Mouse (Mus musculus) myocyte (in vitro differentiated cells): ENCODE measurements at regions not wholly inside any gene's neighbourhood (a gene's known extent, or its start where the extent isn't known, plus 50 kb on each side); places are given as distances from the start of the nearest gene placed in this dataset.

Experiments used
- H3K27me3 ChIP-seq: one replicate; pipeline ENCODE4 v1.6.1; 2011; ENCODE audit not compliant: control insufficient read depth, insufficient read depth, insufficient read length
- H3K36me3 ChIP-seq: one replicate; pipeline ENCODE4 v1.6.1; 2011; ENCODE audit not compliant: control insufficient read depth, insufficient read depth
- H3K4me2 ChIP-seq: one replicate; pipeline ENCODE4 v1.6.1; 2011; ENCODE audit warnings: low read depth, control low read depth
- H3K4me3 ChIP-seq: one replicate; pipeline ENCODE4 v1.5.1; 2011; ENCODE audit warnings: mild to moderate bottlenecking, control low read depth, moderate library complexity
- H3K79me2 ChIP-seq: one replicate; pipeline ENCODE4 v1.6.1; 2011; ENCODE audit not compliant: control insufficient read depth, insufficient read depth
- H3ac ChIP-seq: one replicate; pipeline ENCODE4 v1.6.1; 2011; ENCODE audit not compliant: control insufficient read depth, insufficient read length
- CEBPB ChIP-seq: IDR thresholded peaks from 2 replicates; pipeline ENCODE4 v1.6.1; 2011; ENCODE audit warnings: mild to moderate bottlenecking, moderate library complexity; ENCODE audit not compliant: poor library complexity, insufficient read depth, severe bottlenecking
- E2F4 ChIP-seq: IDR thresholded peaks from one replicate; pipeline ENCODE4 v1.6.1; 2011; ENCODE audit warnings: mild to moderate bottlenecking, control low read depth, moderate library complexity; ENCODE audit not compliant: insufficient read depth
- MAX ChIP-seq: IDR thresholded peaks from one replicate; pipeline ENCODE4 v1.6.1; 2011; ENCODE audit warnings: low read depth, mild to moderate bottlenecking, control low read depth
- MYOD1 ChIP-seq, 3 experiments: IDR thresholded peaks; one replicate each; pipeline ENCODE4 v1.6.1; 2011; ENCODE audit warnings: control low read depth in 2 of 3, low read depth in 2 of 3, mild to moderate bottlenecking in 2 of 3, moderate library complexity in 1 of 3; ENCODE audit not compliant: insufficient read length in 2 of 3, control insufficient read depth in 1 of 3
- MYOG ChIP-seq, 3 experiments: IDR thresholded peaks; one replicate each; pipeline ENCODE4 v1.6.1; 2011; ENCODE audit warnings: control low read depth in 2 of 3, low read depth in 2 of 3, mild to moderate bottlenecking in 2 of 3; ENCODE audit not compliant: insufficient read length in 2 of 3, control insufficient read depth in 1 of 3, insufficient read depth in 1 of 3
- POLR2A ChIP-seq: IDR thresholded peaks from one replicate; pipeline ENCODE4 v1.6.1; 2011; ENCODE audit warnings: low read depth, mild to moderate bottlenecking, control low read depth, moderate library complexity; ENCODE audit not compliant: insufficient read length
- POLR2AphosphoS2 ChIP-seq: IDR thresholded peaks from one replicate; pipeline ENCODE4 v1.6.1; 2011; ENCODE audit warnings: low read depth, control low read depth; ENCODE audit not compliant: insufficient read length
- REST ChIP-seq: IDR thresholded peaks from one replicate; pipeline ENCODE4 v1.6.1; 2011; ENCODE audit warnings: mild to moderate bottlenecking, control low read depth, moderate library complexity; ENCODE audit not compliant: insufficient read depth, insufficient read length
- SRF ChIP-seq: IDR thresholded peaks from one replicate; pipeline ENCODE4 v1.6.1; 2011; ENCODE audit warnings: low read depth; ENCODE audit not compliant: control insufficient read depth, insufficient read length
- TCF12 ChIP-seq: IDR thresholded peaks from one replicate; pipeline ENCODE4 v1.6.1; 2011; ENCODE audit warnings: mild to moderate bottlenecking, control low read depth; ENCODE audit not compliant: poor library complexity, insufficient read depth, severe bottlenecking
- TCF3 ChIP-seq: IDR thresholded peaks from one replicate; pipeline ENCODE4 v1.6.1; 2011; ENCODE audit warnings: low read depth, control low read depth; ENCODE audit not compliant: insufficient read length
- USF1 ChIP-seq: IDR thresholded peaks from one replicate; pipeline ENCODE4 v1.6.1; 2011; ENCODE audit warnings: low read depth, mild to moderate bottlenecking, control low read depth, moderate library complexity

DNA sequence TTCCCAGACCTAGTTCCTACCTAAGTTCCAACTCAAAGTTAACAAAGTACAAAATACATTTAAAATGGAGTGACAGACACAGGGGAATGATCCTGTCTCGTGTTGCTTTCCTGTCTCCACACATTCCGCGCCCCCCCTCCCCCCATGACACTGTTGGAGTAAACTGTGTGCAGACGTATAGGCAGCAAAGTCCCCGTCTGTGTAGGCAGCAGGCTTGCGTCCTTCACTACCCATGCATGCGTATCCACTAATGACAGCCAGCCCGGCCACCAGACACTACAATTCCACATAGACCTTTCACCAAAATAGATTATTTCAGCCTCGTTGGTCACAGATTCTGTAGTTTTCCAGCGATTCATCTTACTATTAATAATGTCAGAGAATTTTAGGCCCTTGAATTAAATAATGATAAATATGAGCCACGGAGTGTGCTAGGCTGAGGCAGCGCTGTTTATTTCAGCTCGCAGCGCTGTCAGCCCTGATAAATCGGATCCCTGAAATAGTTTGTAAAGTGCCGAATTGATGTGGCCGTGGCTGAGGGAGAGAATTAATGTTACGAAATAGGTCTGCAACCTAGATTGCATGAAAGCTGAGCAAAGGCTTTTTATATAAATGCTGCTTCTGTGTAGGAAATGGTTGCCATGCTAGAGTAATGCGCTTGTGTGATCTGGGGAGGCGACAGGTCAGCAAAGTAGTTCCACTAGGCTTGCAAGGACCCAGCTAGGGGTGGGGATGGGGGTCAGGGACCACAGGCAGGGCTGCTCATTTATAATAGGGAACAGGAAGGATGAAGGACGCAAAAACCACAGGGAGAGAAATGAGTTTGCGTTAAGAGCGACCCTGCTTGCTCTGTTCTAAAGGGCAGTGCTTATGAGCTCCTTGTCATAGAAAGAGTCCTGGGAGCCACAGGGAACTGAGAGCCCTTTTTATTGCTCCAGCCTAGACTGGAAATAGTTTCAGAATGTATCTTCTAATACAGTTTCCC lies 336.7 kb upstream of the Pfkp start:
- no peaks in the 10 kb centered on the region for H3K79me2 ChIP-seq
- H3K4me2 ChIP-seq, result no peak overlapping the region
- H3K36me3 ChIP-seq, result no peaks in the 10 kb centered on the region
- no peaks in the 10 kb centered on the region for H3K27me3 ChIP-seq
- no peak overlapping the region for H3K4me3 ChIP-seq
- no peak overlapping the region for H3ac ChIP-seq
- TF ChIP-seq MAX (no peak), POLR2A (no peak), MYOD1 (IDR thresholded peaks at IDR 0.05; ENCODE audit: control insufficient read depth in 1 of 3, insufficient read length in 2 of 3, low read depth in 2 of 3) (no peak), TCF3 (no peak), POLR2AphosphoS2 (no peak), USF1 (no peak), E2F4 (no peak), SRF (no peak), REST (no peak), MYOG (IDR thresholded peaks at IDR 0.05; ENCODE audit: control insufficient read depth in 1 of 3, insufficient read depth in 1 of 3, insufficient read length in 2 of 3, low read depth in 2 of 3) (no peak), CEBPB (no peak), TCF12 (no peak)

DNA sequence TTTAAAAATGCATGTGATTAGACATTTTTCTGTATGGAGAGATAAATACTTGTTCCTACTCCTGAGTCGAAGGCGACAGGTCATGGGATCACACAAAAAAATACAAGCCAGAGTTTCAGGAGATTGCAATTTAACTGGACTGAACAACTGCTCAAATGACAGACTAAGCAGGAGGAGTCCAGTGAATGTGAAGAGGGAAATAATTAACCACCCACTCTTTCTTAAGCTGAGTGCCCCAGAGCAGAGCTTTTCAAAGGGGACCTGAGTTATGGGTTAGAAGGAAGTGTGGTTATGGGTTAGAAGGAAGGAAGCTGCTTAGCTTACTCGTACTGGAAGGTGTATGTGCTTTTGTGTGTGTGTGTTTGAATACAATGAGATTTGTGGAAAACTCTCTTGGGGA lies 307.1 kb upstream of the Pfkp start:
- Histone ChIP-seq H3K36me3 (no peaks in the 10 kb centered on the region), H3K79me2 (no peaks in the 10 kb centered on the region), H3K4me3 (no peak overlapping the region), H3K27me3 (no peaks in the 10 kb centered on the region), H3K4me2 (no peak overlapping the region), H3ac (no peak overlapping the region)
- TF ChIP-seq USF1, result no peak
- TF ChIP-seq CEBPB, result no peak
- no peak for TF ChIP-seq SRF
- TF ChIP-seq E2F4, result no peak
- TF ChIP-seq TCF3, result no peak
- TF ChIP-seq TCF12, result no peak
- no peak for TF ChIP-seq REST

DNA sequence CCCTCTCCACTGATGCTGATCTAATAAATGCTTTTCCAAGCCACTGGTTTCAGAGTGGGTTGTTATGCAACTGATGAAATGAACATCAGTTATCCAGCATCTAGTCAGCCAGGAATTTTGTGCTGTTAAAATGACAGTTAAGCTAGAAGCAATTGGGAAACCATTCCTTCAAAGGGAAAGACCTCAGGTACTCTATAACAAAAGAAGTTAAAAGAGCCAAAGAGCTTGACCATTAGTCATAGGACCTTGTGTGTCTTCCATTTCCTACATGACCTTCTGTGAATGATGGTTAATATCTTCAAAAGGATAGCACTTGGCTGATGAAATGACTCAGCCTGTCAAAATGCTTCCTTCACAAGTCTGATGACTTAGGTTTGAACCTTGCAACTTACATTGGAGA lies 275.6 kb upstream of the Pfkp start:
- no peak overlapping the region for H3K4me3 ChIP-seq

DNA sequence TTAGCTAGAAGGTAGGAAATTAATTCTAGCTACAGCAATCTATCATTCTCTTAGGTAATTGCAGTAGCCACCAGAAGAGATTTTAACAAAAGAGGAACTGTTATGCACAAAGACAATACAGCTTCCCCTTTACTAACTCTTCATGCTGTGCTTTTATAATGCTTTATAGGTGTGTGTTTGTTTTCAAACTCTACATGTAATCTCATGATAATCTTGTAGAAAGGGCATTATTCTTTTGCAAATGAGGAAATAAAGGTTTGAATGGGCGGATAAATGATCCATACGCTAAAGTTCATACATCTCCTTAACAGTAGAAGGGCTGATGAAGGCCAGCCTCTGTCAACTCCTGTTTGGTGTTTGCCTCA lies 273.8 kb upstream of the Pfkp start:
- Histone ChIP-seq H3ac (no peak overlapping the region), H3K4me2 (no peak overlapping the region), H3K79me2 (no peaks in the 10 kb centered on the region), H3K36me3 (no peaks in the 10 kb centered on the region), H3K4me3 (no peak overlapping the region), H3K27me3 (no peaks in the 10 kb centered on the region)
- TF ChIP-seq MAX, result no peak
- no peak for TF ChIP-seq TCF12
- no peak for TF ChIP-seq USF1
- no peak for TF ChIP-seq E2F4
- TF ChIP-seq MYOD1 (IDR thresholded peaks at IDR 0.05; ENCODE audit: control insufficient read depth in 1 of 3, insufficient read length in 2 of 3, low read depth in 2 of 3), result no peak
- TF ChIP-seq SRF, result no peak
- TF ChIP-seq REST, result no peak
- no peak for TF ChIP-seq CEBPB

More for the DNA sequence above, 275.6 kb upstream of the Pfkp start:
- Histone ChIP-seq H3ac (no peak overlapping the region), H3K36me3 (no peaks in the 10 kb centered on the region), H3K79me2 (no peaks in the 10 kb centered on the region), H3K4me2 (no peak overlapping the region), H3K27me3 (no peaks in the 10 kb centered on the region)
- no peak for TF ChIP-seq TCF3
- TF ChIP-seq MYOD1 (IDR thresholded peaks at IDR 0.05; ENCODE audit: control insufficient read depth in 1 of 3, insufficient read length in 2 of 3, low read depth in 2 of 3), result no peak
- TF ChIP-seq E2F4, result no peak
- no peak for TF ChIP-seq REST
- TF ChIP-seq USF1, result no peak
- TF ChIP-seq POLR2A, result no peak
- no peak for TF ChIP-seq TCF12
- TF ChIP-seq MYOG (IDR thresholded peaks at IDR 0.05; ENCODE audit: control insufficient read depth in 1 of 3, insufficient read depth in 1 of 3, insufficient read length in 2 of 3, low read depth in 2 of 3), result no peak
- TF ChIP-seq MAX, result no peak
- TF ChIP-seq POLR2AphosphoS2, result no peak
- no peak for TF ChIP-seq CEBPB

DNA sequence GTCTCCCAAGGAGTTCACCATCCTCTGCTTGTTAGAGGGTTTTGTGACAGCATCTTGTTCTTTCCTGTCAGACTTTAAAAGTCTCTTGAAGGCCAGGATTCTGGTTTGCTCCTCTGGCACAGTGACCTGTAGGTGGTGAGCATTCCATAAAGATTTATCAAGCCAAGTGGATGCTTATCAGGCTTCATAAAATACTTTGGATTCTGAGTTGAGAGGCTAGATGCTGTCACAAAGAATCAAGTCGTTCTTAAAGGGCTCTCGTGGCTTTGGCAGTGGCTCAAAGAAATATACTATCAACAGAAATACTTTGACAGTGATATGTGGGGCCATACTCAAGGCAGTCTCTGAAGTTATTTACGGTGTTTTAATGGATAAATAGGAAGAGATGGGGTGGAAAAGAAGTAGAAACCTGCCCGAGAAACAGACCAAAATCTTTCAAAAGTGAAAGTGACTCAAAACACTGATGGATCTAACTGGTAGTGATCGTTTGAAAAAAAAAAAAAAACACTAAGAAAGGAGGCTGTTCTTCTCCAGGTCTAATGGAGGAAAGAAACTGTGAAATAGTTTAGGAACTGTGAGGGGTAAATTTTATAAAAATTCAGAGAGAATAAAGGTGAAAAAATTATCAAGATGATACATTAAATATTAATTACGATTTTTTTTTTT lies 273.2 kb upstream of the Pfkp start:
- Histone ChIP-seq H3K79me2 (no peaks in the 10 kb centered on the region), H3ac (no peak overlapping the region), H3K27me3 (no peaks in the 10 kb centered on the region), H3K4me2 (peak overlapping the region; percentile 3), H3K4me3 (no peak overlapping the region), H3K36me3 (no peaks in the 10 kb centered on the region)
- TF ChIP-seq USF1 (no peak), MAX (no peak), TCF3 (no peak)
